Mouse (Mus musculus): ENCODE measurements at regions not wholly inside any gene's neighbourhood (a gene's known extent, or its start where the extent isn't known, plus 50 kb on each side); places are given as distances from the start of the nearest gene placed in this dataset.

GRCm38 (mm10) chr16:24172065-24172464 lies 183.4 kb upstream of the Bcl6 start:
- no peak for ATAC-seq
- H3K27ac ChIP-seq: no peak overlapping the region
- no peaks in the 10 kb centered on the region for H3K9me3 ChIP-seq
- H3K36me3 ChIP-seq: no peaks in the 10 kb centered on the region
- no peaks in the 10 kb centered on the region for H3K4me1 ChIP-seq (replicated peaks)
- H3K9ac ChIP-seq: no peak overlapping the region
- H3K4me3 ChIP-seq (replicated peaks): no peak overlapping the region
- 88% methylated on average over 5 of the region's 5 CpGs for WGBS
- no peak overlapping the region for H3K4me2 ChIP-seq (replicated peaks)
- no peaks in the 10 kb centered on the region for H3K27me3 ChIP-seq (replicated peaks)

GRCm38 (mm10) chr16:24171161-24171560 lies 182.5 kb upstream of the Bcl6 start:
- H3K4me3 ChIP-seq (replicated peaks): no peak overlapping the region
- H3K27me3 ChIP-seq (replicated peaks): no peaks in the 10 kb centered on the region
- 76% methylated on average over 4 of the region's 4 CpGs for WGBS
- no peak for ATAC-seq
- H3K4me2 ChIP-seq (replicated peaks): no peak overlapping the region
- H3K36me3 ChIP-seq: no peaks in the 10 kb centered on the region
- H3K9ac ChIP-seq: no peak overlapping the region
- no peaks in the 10 kb centered on the region for H3K4me1 ChIP-seq (replicated peaks)
- no peak overlapping the region for H3K27ac ChIP-seq
- no peaks in the 10 kb centered on the region for H3K9me3 ChIP-seq

- no peak overlapping the region for H3K4me2 ChIP-seq (replicated peaks)
- H3K36me3 ChIP-seq: no peaks in the 10 kb centered on the region
- no peak overlapping the region for H3K9ac ChIP-seq
- H3K27me3 ChIP-seq (replicated peaks): no peaks in the 10 kb centered on the region
- H3K4me1 ChIP-seq (replicated peaks): 0 out of 2 replicates have a peak, but pooled peaks cover 2% of the 10 kb centered on the region
- H3K27ac ChIP-seq: no peak overlapping the region
- no peak for ATAC-seq
- no peak overlapping the region for H3K4me3 ChIP-seq (replicated peaks)
- no peaks in the 10 kb centered on the region for H3K9me3 ChIP-seq
Observed at GRCm38 (mm10) chr16:24166496-24166895, 177.8 kb upstream of the Bcl6 start.

GRCm38 (mm10) chr16:24165461-24166081 lies 176.9 kb upstream of the Bcl6 start:
- H3K36me3 ChIP-seq: no peaks in the 10 kb centered on the region
- H3K4me1 ChIP-seq (replicated peaks): 0 out of 2 replicates have a peak, but pooled peaks cover 2% of the 10 kb centered on the region
- no peak for ATAC-seq
- H3K9me3 ChIP-seq: no peaks in the 10 kb centered on the region
- no peaks in the 10 kb centered on the region for H3K27me3 ChIP-seq (replicated peaks)
- 48% methylated on average over 11 of the region's 11 CpGs for WGBS
- no peak overlapping the region for H3K4me2 ChIP-seq (replicated peaks)
- no peak overlapping the region for H3K4me3 ChIP-seq (replicated peaks)
- H3K9ac ChIP-seq: no peak overlapping the region
- H3K27ac ChIP-seq: no peak overlapping the region

GRCm38 (mm10) chr16:24160705-24161285 lies 172.1 kb upstream of the Bcl6 start:
- Histone ChIP-seq H3K4me2 (replicated peaks) (no peak overlapping the region), H3K4me1 (replicated peaks) (0 out of 2 replicates have a peak, but pooled peaks cover 2% of the 10 kb centered on the region), H3K9ac (no peak overlapping the region), H3K9me3 (no peaks in the 10 kb centered on the region), H3K27ac (no peak overlapping the region), H3K36me3 (no peaks in the 10 kb centered on the region), H3K4me3 (replicated peaks) (no peak overlapping the region), H3K27me3 (replicated peaks) (no peaks in the 10 kb centered on the region)
- 76% methylated on average over 5 of the region's 5 CpGs for WGBS
- ATAC-seq: no peak

- Histone ChIP-seq H3K9ac (no peak overlapping the region), H3K4me1 (replicated peaks) (no peaks in the 10 kb centered on the region), H3K27ac (no peak overlapping the region), H3K36me3 (no peaks in the 10 kb centered on the region), H3K27me3 (replicated peaks) (no peaks in the 10 kb centered on the region), H3K4me2 (replicated peaks) (no peak overlapping the region), H3K9me3 (no peaks in the 10 kb centered on the region), H3K4me3 (replicated peaks) (no peak overlapping the region)
- WGBS: 73% methylated on average over 2 of the region's 2 CpGs
- no peak for ATAC-seq
Observed at GRCm38 (mm10) chr16:24159336-24159735, 170.7 kb upstream of the Bcl6 start.

- no peak for ATAC-seq
- WGBS: 91% methylated on average over 2 of the region's 2 CpGs
- no peak overlapping the region for H3K27ac ChIP-seq
- no peak overlapping the region for H3K4me3 ChIP-seq (replicated peaks)
- no peaks in the 10 kb centered on the region for H3K4me1 ChIP-seq (replicated peaks)
- H3K9ac ChIP-seq: no peak overlapping the region
- H3K9me3 ChIP-seq: no peaks in the 10 kb centered on the region
- H3K36me3 ChIP-seq: no peaks in the 10 kb centered on the region
- no peak overlapping the region for H3K4me2 ChIP-seq (replicated peaks)
- no peaks in the 10 kb centered on the region for H3K27me3 ChIP-seq (replicated peaks)
Observed at GRCm38 (mm10) chr16:24157753-24158152, 169.1 kb upstream of the Bcl6 start.

GRCm38 (mm10) chr16:24156729-24157430 lies 168.2 kb upstream of the Bcl6 start:
- Histone ChIP-seq H3K4me2 (replicated peaks) (no peak overlapping the region), H3K27me3 (replicated peaks) (no peaks in the 10 kb centered on the region), H3K9ac (no peak overlapping the region), H3K4me3 (replicated peaks) (no peak overlapping the region), H3K4me1 (replicated peaks) (no peaks in the 10 kb centered on the region), H3K36me3 (no peaks in the 10 kb centered on the region), H3K27ac (no peak overlapping the region), H3K9me3 (no peaks in the 10 kb centered on the region)
- WGBS: 72% methylated on average over 6 of the region's 6 CpGs
- no peak for ATAC-seq

- Histone ChIP-seq H3K36me3 (no peaks in the 10 kb centered on the region), H3K4me3 (replicated peaks) (no peak overlapping the region), H3K9me3 (no peaks in the 10 kb centered on the region), H3K27ac (no peak overlapping the region), H3K27me3 (replicated peaks) (no peaks in the 10 kb centered on the region), H3K9ac (no peak overlapping the region), H3K4me2 (replicated peaks) (no peak overlapping the region), H3K4me1 (replicated peaks) (peaks cover 3% of the 10 kb centered on the region; the same call in 1 of the 2 replicates)
- no peak for ATAC-seq
- WGBS: 52% methylated on average over 4 of the region's 4 CpGs
Observed at GRCm38 (mm10) chr16:24154816-24155357, 166.2 kb upstream of the Bcl6 start.

- no peaks in the 10 kb centered on the region for H3K27me3 ChIP-seq (replicated peaks)
- H3K4me3 ChIP-seq (replicated peaks): no peak overlapping the region
- no peaks in the 10 kb centered on the region for H3K36me3 ChIP-seq
- no peak for ATAC-seq
- no peaks in the 10 kb centered on the region for H3K9me3 ChIP-seq
- H3K4me1 ChIP-seq (replicated peaks): peaks cover 3% of the 10 kb centered on the region; the same call in 1 of the 2 replicates
- H3K9ac ChIP-seq: no peak overlapping the region
- no peak overlapping the region for H3K4me2 ChIP-seq (replicated peaks)
- no peak overlapping the region for H3K27ac ChIP-seq
- 16% methylated on average over 1 of the region's 1 CpGs for WGBS
Observed at GRCm38 (mm10) chr16:24153943-24154342, 165.3 kb upstream of the Bcl6 start.

- Histone ChIP-seq H3K27ac (no peak overlapping the region), H3K4me3 (replicated peaks) (no peak overlapping the region), H3K9ac (no peak overlapping the region), H3K36me3 (no peaks in the 10 kb centered on the region), H3K27me3 (replicated peaks) (no peaks in the 10 kb centered on the region), H3K4me2 (replicated peaks) (no peak overlapping the region), H3K4me1 (replicated peaks) (peaks cover 3% of the 10 kb centered on the region; the same call in 1 of the 2 replicates), H3K9me3 (no peaks in the 10 kb centered on the region)
- no peak for ATAC-seq
- 50% methylated on average over 7 of the region's 7 CpGs for WGBS
Observed at GRCm38 (mm10) chr16:24151831-24152247, 163.2 kb upstream of the Bcl6 start.

GRCm38 (mm10) chr16:24151178-24151725 lies 162.6 kb upstream of the Bcl6 start:
- no peaks in the 10 kb centered on the region for H3K9me3 ChIP-seq
- no peak overlapping the region for H3K4me2 ChIP-seq (replicated peaks)
- H3K36me3 ChIP-seq: no peaks in the 10 kb centered on the region
- WGBS: 33% methylated on average over 7 of the region's 7 CpGs
- H3K9ac ChIP-seq: no peak overlapping the region
- 0 out of 2 replicates have a peak overlapping the region, but pooled peaks have one; percentile 13 for H3K27ac ChIP-seq
- H3K4me1 ChIP-seq (replicated peaks): peaks cover 3% of the 10 kb centered on the region; the same call in 1 of the 2 replicates
- no peaks in the 10 kb centered on the region for H3K27me3 ChIP-seq (replicated peaks)
- H3K4me3 ChIP-seq (replicated peaks): no peak overlapping the region
- peak; percentile 66 for ATAC-seq
